Mouse (Mus musculus): Measurements from ENCODE around the gene Sgsm2. TPM values are rescaled to one million over a fixed set of nuclear protein-coding genes. Genes with fewer than 3 reads are reported as not detected.

Sgsm2 gene
- total RNA-seq (2015) (0.64 and 1.1 TPM in 2 replicates), total RNA-seq (2017) (1.2 and 1.6 TPM in 2 replicates)

- ATAC-seq (ENCODE audit: poor library complexity, severe bottlenecking): peak; percentile 52
Measured at GRCm38 (mm10) chr11:74896901-74897677, at the start of gene Sgsm2. TSS of gene Sgsm2 (minus strand) at chr11:74897060.

- ATAC-seq (ENCODE audit: poor library complexity, severe bottlenecking): peak; percentile 52; the same call in 1 of the 2 replicates
Measured at GRCm38 (mm10) chr11:74946348-74946747, 49.5 kb upstream of the Sgsm2 start.

- ATAC-seq (ENCODE audit: poor library complexity, severe bottlenecking): no peak
Measured at GRCm38 (mm10) chr11:74930391-74930790, 33.5 kb upstream of the Sgsm2 start.

- ATAC-seq (ENCODE audit: poor library complexity, severe bottlenecking): no peak
Measured at GRCm38 (mm10) chr11:74929111-74929510, 32.3 kb upstream of the Sgsm2 start.

- ATAC-seq (ENCODE audit: poor library complexity, severe bottlenecking): no peak
Measured at GRCm38 (mm10) chr11:74927236-74927725, 30.4 kb upstream of the Sgsm2 start.

GRCm38 (mm10) chr11:74926388-74927005, 29.6 kb upstream of the Sgsm2 start:
- ATAC-seq (ENCODE audit: poor library complexity, severe bottlenecking): no peak

- peak; percentile 94 for ATAC-seq (ENCODE audit: poor library complexity, severe bottlenecking)
Measured at GRCm38 (mm10) chr11:74925577-74926387, 28.9 kb upstream of the Sgsm2 start, which contains the start of the genes Smg6 and Srr. TSS of gene Smg6 (plus strand) at chr11:74925823. TSS of gene Srr (minus strand) at chr11:74925948.

- no peak for ATAC-seq (ENCODE audit: poor library complexity, severe bottlenecking)
Measured at GRCm38 (mm10) chr11:74924149-74924548, 27.3 kb upstream of the Sgsm2 start.

GRCm38 (mm10) chr11:74919249-74919648, 22.4 kb upstream of the Sgsm2 start:
- ATAC-seq (ENCODE audit: poor library complexity, severe bottlenecking): no peak

- ATAC-seq (ENCODE audit: poor library complexity, severe bottlenecking): no peak
Measured at GRCm38 (mm10) chr11:74912492-74912891, 15.6 kb upstream of the Sgsm2 start.

- no peak for ATAC-seq (ENCODE audit: poor library complexity, severe bottlenecking)
Measured at GRCm38 (mm10) chr11:74909978-74910377, 13.1 kb upstream of the Sgsm2 start.

- ATAC-seq (ENCODE audit: poor library complexity, severe bottlenecking): no peak
Measured at GRCm38 (mm10) chr11:74908618-74909399, 11.9 kb upstream of the Sgsm2 start.

- no peak for ATAC-seq (ENCODE audit: poor library complexity, severe bottlenecking)
Measured at GRCm38 (mm10) chr11:74907850-74908249, 11.0 kb upstream of the Sgsm2 start.

- ATAC-seq (ENCODE audit: poor library complexity, severe bottlenecking): no peak
Measured at GRCm38 (mm10) chr11:74902416-74902815, 5.6 kb upstream of the Sgsm2 start.

- ATAC-seq (ENCODE audit: poor library complexity, severe bottlenecking): no peak
Measured at GRCm38 (mm10) chr11:74901555-74901954, 4.7 kb upstream of the Sgsm2 start.

- ATAC-seq (ENCODE audit: poor library complexity, severe bottlenecking): no peak
Measured at GRCm38 (mm10) chr11:74898517-74898827, 1.6 kb upstream of the Sgsm2 start.

- peak; percentile 90 for ATAC-seq (ENCODE audit: poor library complexity, severe bottlenecking)
Measured at GRCm38 (mm10) chr11:74897678-74898516, 1.0 kb upstream of the Sgsm2 start, which contains the start of gene Tsr1. TSS of gene Tsr1 (plus strand) at chr11:74898071.

- peak; percentile 35 for ATAC-seq (ENCODE audit: poor library complexity, severe bottlenecking)
Measured at GRCm38 (mm10) chr11:74895980-74896900, 620 bp downstream of the Sgsm2 start.
